Mouse (Mus musculus): ENCODE data around the gene Slc44a4. TPM values are rescaled to one million over a fixed set of nuclear protein-coding genes. Genes with fewer than 3 reads are reported as not detected.

Gene Slc44a4
- polyA plus RNA-seq (2012; rRNA removed) = 180 and 226 TPM in 2 replicates

DNA sequence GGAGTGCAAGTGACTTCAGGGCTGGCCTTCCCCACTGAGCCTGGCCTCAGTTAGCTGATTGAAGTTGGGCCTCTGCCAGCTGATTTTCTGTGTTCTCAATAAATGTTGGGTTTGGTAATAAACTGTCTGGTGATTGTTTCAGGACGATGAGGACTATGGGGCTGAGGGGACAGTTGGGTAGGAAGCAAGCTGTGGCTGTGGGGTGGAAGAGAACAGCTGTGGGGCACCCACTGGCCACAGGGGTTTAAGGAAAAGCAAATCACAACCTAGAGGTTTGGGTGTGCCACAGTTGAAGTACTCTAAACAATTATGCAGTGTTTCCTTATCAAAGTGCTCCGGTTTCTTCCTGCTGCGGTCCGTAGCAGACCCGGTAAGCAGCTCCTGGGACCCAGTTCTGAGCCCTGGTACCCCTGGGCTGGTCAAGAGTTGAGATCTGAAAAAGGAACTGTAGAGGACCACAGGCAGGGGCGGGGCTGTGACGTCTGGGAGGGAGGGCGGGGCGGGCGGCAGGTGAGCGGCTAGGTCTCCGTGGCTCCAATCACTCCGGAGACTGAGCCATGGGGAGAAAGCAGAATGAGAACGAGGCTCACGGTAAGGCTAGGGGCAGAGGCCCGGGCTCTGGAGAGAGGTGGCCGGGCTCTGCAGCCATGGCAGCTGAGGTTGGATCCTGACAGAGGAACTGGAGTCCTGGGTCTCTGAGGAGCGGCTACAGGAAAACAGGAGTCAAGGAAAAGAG lies at the start of gene Slc44a4:
Slc44a4 (plus strand) TSS at position 537 of the 736 bp plus-strand sequence.
- 19% methylated on average over 18 of the region's 18 CpGs for WGBS
- no peak for DNase-seq (ENCODE audit: low read depth, low spot score)

- DNase-seq (ENCODE audit: low read depth, low spot score) = no peak
- WGBS = 26% methylated on average over 7 of the region's 7 CpGs
Observed at GRCm38 (mm10) chr17:34865981-34866380, 48.3 kb upstream of the Slc44a4 start.

DNA sequence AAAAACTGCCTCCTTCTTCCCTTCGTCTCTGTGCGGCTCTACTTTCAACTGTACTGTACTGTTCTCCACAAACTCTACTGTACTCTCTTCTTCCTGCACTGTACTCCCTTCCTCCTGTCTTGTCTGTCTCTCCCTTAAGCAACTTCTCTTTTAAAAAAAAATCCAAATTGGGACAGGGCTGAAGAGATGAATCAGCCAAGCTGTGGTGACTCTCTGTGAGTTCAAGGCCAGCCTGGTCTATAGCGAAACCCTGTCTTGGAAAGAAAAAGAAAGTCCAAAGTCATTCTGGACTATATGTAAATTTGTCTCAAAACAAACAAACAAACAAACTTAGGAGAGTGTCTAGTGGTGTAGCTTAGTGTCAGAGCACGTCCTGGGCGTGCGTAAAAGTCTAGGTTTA lies 39.9 kb upstream of the Slc44a4 start:
- no peak for DNase-seq (ENCODE audit: low read depth, low spot score)
- 74% methylated on average over 6 of the region's 6 CpGs for WGBS

DNA sequence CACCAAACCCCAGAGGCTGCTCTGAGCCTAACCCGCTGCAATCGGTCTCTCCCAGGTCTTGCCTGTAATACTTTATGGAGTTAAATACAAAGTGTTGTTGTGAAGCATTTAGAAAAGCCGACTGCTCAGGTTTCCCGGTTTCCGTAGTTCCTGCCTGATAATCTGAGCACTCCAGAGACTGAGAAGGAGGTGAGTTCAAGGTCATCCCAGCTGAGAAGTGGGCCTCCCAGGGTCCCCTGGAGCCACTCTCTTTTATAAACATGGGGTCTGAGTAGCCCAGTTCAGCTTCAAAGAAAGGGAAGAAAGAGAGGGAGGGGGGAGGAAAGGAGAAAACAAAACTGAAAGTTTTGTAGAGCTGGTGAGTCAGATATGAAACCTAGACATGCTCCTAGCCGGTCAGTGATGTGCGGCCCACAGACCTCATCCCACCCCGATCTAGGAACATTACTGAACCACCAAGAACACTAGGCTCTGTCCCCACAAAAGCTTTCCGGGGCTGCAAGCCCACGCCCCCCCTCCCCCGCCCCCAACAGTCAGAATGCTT lies 34.9 kb upstream of the Slc44a4 start, which contains the start of gene Zbtb12:
Zbtb12 (plus strand) TSS at position 148 of the 544 bp plus-strand sequence.
- WGBS = 51% methylated on average over 11 of the region's 11 CpGs
- no peak for DNase-seq (ENCODE audit: low read depth, low spot score)

DNA sequence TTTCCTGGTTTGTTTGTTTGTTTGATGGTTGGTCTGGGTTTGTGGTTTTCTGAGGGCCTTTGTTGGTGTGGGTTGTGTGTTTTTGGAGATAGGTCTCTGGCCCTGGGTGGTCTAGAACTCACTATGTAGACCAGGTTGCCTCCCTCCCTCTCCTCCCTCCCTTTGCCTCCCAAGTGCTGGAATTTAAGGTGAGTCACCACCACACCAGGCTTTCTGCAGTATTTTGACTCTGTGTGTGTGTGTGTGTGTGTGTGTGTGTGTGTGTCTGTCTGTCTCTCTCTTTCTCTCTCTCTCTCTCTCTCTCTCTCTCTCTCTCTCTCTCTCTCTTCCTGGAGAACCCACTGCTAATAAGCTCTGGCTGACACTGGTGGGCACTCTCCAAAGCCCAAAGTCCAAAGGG lies 33.1 kb upstream of the Slc44a4 start:
- no peak for DNase-seq (ENCODE audit: low read depth, low spot score)

GRCm38 (mm10) chr17:34881683-34882310 lies 32.5 kb upstream of the Slc44a4 start, which contains the start of gene Gm20547:
Gm20547 (minus strand) TSS chr17:34882042.
- WGBS = 10% methylated on average over 15 of the region's 15 CpGs
- no peak for DNase-seq (ENCODE audit: low read depth, low spot score)

GRCm38 (mm10) chr17:34883332-34883731 lies 30.9 kb upstream of the Slc44a4 start:
- DNase-seq (ENCODE audit: low read depth, low spot score) = no peak
- WGBS = 75% methylated on average over 3 of the region's 3 CpGs

DNA sequence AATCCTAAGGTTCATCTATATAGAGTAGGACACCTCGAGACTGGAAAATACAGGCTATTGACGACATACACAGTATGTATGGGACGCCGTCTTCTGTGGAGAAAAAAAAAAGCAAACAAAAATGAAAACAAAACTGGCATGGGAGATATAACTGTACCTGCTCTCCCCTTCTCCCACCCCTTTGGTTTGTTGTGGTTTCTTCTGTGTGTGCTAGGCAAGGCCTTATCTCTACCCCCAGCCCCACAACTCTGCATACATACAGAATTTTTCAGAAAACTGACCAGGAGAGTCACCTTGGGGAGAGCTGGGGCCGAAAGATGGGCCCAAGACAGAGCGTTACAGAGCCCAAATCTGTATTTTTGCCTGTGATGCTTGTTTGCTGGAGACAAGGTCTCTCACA lies 29.6 kb upstream of the Slc44a4 start:
- 92% methylated on average over 6 of the region's 6 CpGs for WGBS
- no peak for DNase-seq (ENCODE audit: low read depth, low spot score)

- DNase-seq (ENCODE audit: low read depth, low spot score) = no peak
- 78% methylated on average over 3 of the region's 3 CpGs for WGBS
Observed at GRCm38 (mm10) chr17:34885615-34886014, 28.7 kb upstream of the Slc44a4 start.

GRCm38 (mm10) chr17:34887942-34888341 lies 26.3 kb upstream of the Slc44a4 start:
- no peak for DNase-seq (ENCODE audit: low read depth, low spot score)
- 83% methylated on average over 5 of the region's 5 CpGs for WGBS

GRCm38 (mm10) chr17:34890074-34890743 lies 24.1 kb upstream of the Slc44a4 start:
- DNase-seq (ENCODE audit: low read depth, low spot score) = no peak
- 87% methylated on average over 12 of the region's 12 CpGs for WGBS

- no peak for DNase-seq (ENCODE audit: low read depth, low spot score)
- 95% methylated on average over 2 of the region's 2 CpGs for WGBS
Observed at GRCm38 (mm10) chr17:34891377-34891776, 22.9 kb upstream of the Slc44a4 start.

GRCm38 (mm10) chr17:34893072-34893824 lies 21.0 kb upstream of the Slc44a4 start:
- 33% methylated on average over 12 of the region's 12 CpGs for WGBS
- no peak for DNase-seq (ENCODE audit: low read depth, low spot score)

- under 1% methylated on average over 43 of the region's 51 CpGs for WGBS
- no peak for DNase-seq (ENCODE audit: low read depth, low spot score)
Observed at GRCm38 (mm10) chr17:34894074-34894597, 20.1 kb upstream of the Slc44a4 start.

- DNase-seq (ENCODE audit: low read depth, low spot score) = no peak
Observed at GRCm38 (mm10) chr17:34894801-34895530, 19.3 kb upstream of the Slc44a4 start.

DNA sequence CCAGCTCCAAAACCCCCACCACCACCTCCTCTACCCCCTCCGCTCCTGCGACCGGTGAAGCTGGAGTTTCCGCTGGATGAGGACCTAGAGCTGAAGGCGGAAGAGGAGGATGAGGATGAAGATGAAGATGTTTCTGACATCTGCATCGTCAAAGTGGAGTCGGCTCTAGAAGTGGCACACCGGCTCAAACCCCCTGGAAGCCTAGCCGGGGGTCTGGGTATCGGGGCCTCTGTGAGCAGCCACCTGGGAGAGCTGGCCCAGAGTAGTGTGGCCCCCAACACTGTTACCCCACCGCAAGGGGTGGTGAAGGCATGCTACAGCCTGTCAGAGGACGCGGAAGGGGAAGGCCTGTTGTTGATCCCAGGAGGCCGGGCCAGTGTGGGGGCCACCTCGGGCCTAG lies 18.5 kb upstream of the Slc44a4 start:
- WGBS = 94% methylated on average over 15 of the region's 15 CpGs
- DNase-seq (ENCODE audit: low read depth, low spot score) = no peak

More at GRCm38 (mm10) chr17:34894801-34895530, 19.3 kb upstream of the Slc44a4 start:
- WGBS = 13% methylated on average over 51 of the region's 51 CpGs

- 80% methylated on average over 17 of the region's 17 CpGs for WGBS
- no peak for DNase-seq (ENCODE audit: low read depth, low spot score)
Observed at GRCm38 (mm10) chr17:34896366-34896765, 17.9 kb upstream of the Slc44a4 start.

- WGBS = 7% methylated on average over 10 of the region's 10 CpGs
- no peak for DNase-seq (ENCODE audit: low read depth, low spot score)
Observed at GRCm38 (mm10) chr17:34897373-34898159, 16.7 kb upstream of the Slc44a4 start.

Data from large intestine, adult 2 months (tissue).